Mouse (Mus musculus) left cerebral cortex, postnatal 25 days (tissue): ENCODE measurements around the gene Zfp846. TPM values are rescaled to one million over a fixed set of nuclear protein-coding genes. Genes with fewer than 3 reads are reported as not detected.
A peak's percentile ranks its signal among the peaks of the same experiment; 100 is the strongest.
"Not testable (repeated sequence)": the region's sequence is repeated elsewhere in the genome, so short reads cannot be mapped to it uniquely, and the experiment has no call there.

Source experiments
- DNase-seq, 2 experiments: peaks; one replicate each; pipeline ENCODE4 v3.0.0; 2022; ENCODE audit warnings: low spot score in 2 of 2, mixed read lengths in 1 of 2
- intact Hi-C: fragments of 180-260 bp; cut with DNase I; formaldehyde crosslinking; loops from one replicate; pipeline ENCODE4 v1.15.1; 2025
- total RNA-seq, 2 experiments: library from RNA; stranded (reverse); gene quantifications; 2 replicates each; pipeline ENCODE4 v1.2.3; 2021

Gene Zfp846
- total RNA-seq: 10 to 100 TPM; 17.3 to 23.3 TPM

GRCm38 (mm10) chr9:20581175-20581634, at the start of gene Zfp846:
Zfp846 (plus strand) TSS chr9:20581291.
- peak; percentile 100 for DNase-seq
- intact Hi-C loops: loop anchor here (1.0 to 5.0 kb wide), 5 partner anchors 26 to 119 kb away; partner anchors contain the start of genes Zfp26, Zfp266 and Zfp426

- intact Hi-C loops: no loop called here
- DNase-seq: peak in 1 of 2 experiments; percentile 46
Observed at GRCm38 (mm10) chr9:20534326-20534926, 46.7 kb upstream of the Zfp846 start.

GRCm38 (mm10) chr9:20536598-20536997, 44.5 kb upstream of the Zfp846 start:
- intact Hi-C loops: no loop called here
- DNase-seq: no peak

GRCm38 (mm10) chr9:20543496-20543895, 37.6 kb upstream of the Zfp846 start:
- intact Hi-C loops: no loop called here
- no peak for DNase-seq

GRCm38 (mm10) chr9:20544070-20544821, 36.8 kb upstream of the Zfp846 start:
- DNase-seq: peak; percentile 70 to 71
- intact Hi-C loops: loop anchor here (2.0 kb wide), 3 partner anchors 23 to 77 kb away; partner anchors contain the start of genes Zfp266 and Zfp846

- intact Hi-C loops: loop anchor here (2.0 kb wide), 3 partner anchors 24 to 78 kb away; partner anchors contain the start of genes Zfp266 and Zfp846
- peak; percentile 4 to 35 for DNase-seq
Observed at GRCm38 (mm10) chr9:20545151-20545550, 35.9 kb upstream of the Zfp846 start.

- intact Hi-C loops: no loop called here
Observed at GRCm38 (mm10) chr9:20551781-20552275, 29.3 kb upstream of the Zfp846 start.

GRCm38 (mm10) chr9:20552698-20553097, 28.4 kb upstream of the Zfp846 start:
- intact Hi-C loops: no loop called here

More at GRCm38 (mm10) chr9:20551781-20552275, 29.3 kb upstream of the Zfp846 start:
- DNase-seq: no peak

GRCm38 (mm10) chr9:20562177-20562576, 18.9 kb upstream of the Zfp846 start:
- DNase-seq: no peak
- intact Hi-C loops: no loop called here

More at GRCm38 (mm10) chr9:20552698-20553097, 28.4 kb upstream of the Zfp846 start:
- no peak for DNase-seq

- intact Hi-C loops, DNase-seq: not testable (repeated sequence)
Observed at GRCm38 (mm10) chr9:20565326-20566030, 15.6 kb upstream of the Zfp846 start.

GRCm38 (mm10) chr9:20571060-20571459, 10.0 kb upstream of the Zfp846 start:
- intact Hi-C loops: no loop called here
- DNase-seq: no peak

GRCm38 (mm10) chr9:20576591-20576990, 4.5 kb upstream of the Zfp846 start:
- intact Hi-C loops: no loop called here
- DNase-seq: no peak

- intact Hi-C loops: no loop called here
Observed at GRCm38 (mm10) chr9:20601270-20601669, 20.2 kb downstream of the Zfp846 start.

GRCm38 (mm10) chr9:20606269-20606668, 25.2 kb downstream of the Zfp846 start:
- intact Hi-C loops: no loop called here
- DNase-seq: no peak

More at GRCm38 (mm10) chr9:20601270-20601669, 20.2 kb downstream of the Zfp846 start:
- no peak for DNase-seq

GRCm38 (mm10) chr9:20607100-20607974, 26.2 kb downstream of the Zfp846 start:
- intact Hi-C loops: loop anchor here (1.0 kb wide), 1 partner anchor 26 kb away; the partner anchor contains the start of gene Zfp846
- peak; percentile 90 to 93 for DNase-seq

- no peak for DNase-seq
- intact Hi-C loops: no loop called here
Observed at GRCm38 (mm10) chr9:20609831-20610464, 28.9 kb downstream of the Zfp846 start.

- intact Hi-C loops: no loop called here
Observed at GRCm38 (mm10) chr9:20611976-20612375, 30.9 kb downstream of the Zfp846 start.

GRCm38 (mm10) chr9:20616685-20617084, 35.6 kb downstream of the Zfp846 start:
- DNase-seq: no peak
- intact Hi-C loops: no loop called here

More at GRCm38 (mm10) chr9:20611976-20612375, 30.9 kb downstream of the Zfp846 start:
- DNase-seq: no peak
